Mouse (Mus musculus) megakaryocyte, embryonic 14.5 days (primary cell): ENCODE results near the gene Slc4a4. TPM values are rescaled to one million over a fixed set of nuclear protein-coding genes. Genes with fewer than 3 reads are reported as not detected.

ENCODE experiments used
- H3K27me3 ChIP-seq: replicated peaks from 2 replicates; pipeline ENCODE3; 2012; ENCODE audit warnings: inconsistent platforms
- H3K36me3 ChIP-seq: replicated peaks from 2 replicates; pipeline ENCODE3; 2012; ENCODE audit warnings: low read length, inconsistent platforms, mixed read lengths
- H3K4me1 ChIP-seq: 2 replicates; pipeline ENCODE4 v1.6.1; 2012; ENCODE audit warnings: inconsistent platforms
- H3K4me3 ChIP-seq: replicated peaks from 2 replicates; pipeline ENCODE3; 2012; ENCODE audit warnings: moderate library complexity, mild to moderate bottlenecking, inconsistent platforms
- H3K9me3 ChIP-seq: 2 replicates; pipeline ENCODE4 v1.6.1; 2012; ENCODE audit warnings: inconsistent platforms
- FLI1 ChIP-seq: IDR thresholded peaks from 2 replicates; pipeline ENCODE4 v1.6.1; 2012; ENCODE audit warnings: low read length, inconsistent platforms, mixed read lengths
- GATA1 ChIP-seq: IDR thresholded peaks from 3 replicates; pipeline ENCODE4 v1.6.1; 2012; ENCODE audit warnings: mixed read lengths, low read length, inconsistent platforms, borderline replicate concordance
- polyA plus RNA-seq: library from polyadenylated mRNA; stranded (reverse); fragments of >175 nt; gene quantifications from 2 replicates; pipeline ENCODE4 v1.2.3, GENCODE M21; 2012; ENCODE audit warnings: low replicate concordance; ENCODE audit not compliant: insufficient read depth

Slc4a4 gene
- polyA plus RNA-seq, 1 experiment, result not detected

DNA sequence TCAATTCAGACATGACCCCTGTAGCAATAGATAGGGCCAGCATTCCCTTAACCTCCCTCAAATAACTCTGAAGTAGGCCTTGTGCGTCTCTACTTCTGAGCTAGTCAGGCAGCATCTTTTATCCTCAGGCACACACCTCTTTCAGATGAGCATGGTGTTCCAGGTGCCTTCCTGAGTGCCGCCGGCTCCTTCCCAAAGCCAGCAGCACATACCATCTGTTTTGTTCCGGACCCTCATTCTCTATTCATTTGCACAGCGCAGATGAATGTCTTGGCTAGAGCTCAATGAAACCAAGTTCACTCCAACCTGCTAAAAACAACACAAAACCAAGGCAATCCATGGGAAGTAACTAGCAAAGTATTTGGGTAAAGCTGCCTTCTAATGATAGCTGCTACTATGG, 165.6 kb downstream of the Slc4a4 start:
- H3K36me3 ChIP-seq, result no peaks in the 10 kb centered on the region
- H3K4me3 ChIP-seq, result no peak overlapping the region
- H3K27me3 ChIP-seq, result no peaks in the 10 kb centered on the region
- peaks cover 4% of the 10 kb centered on the region; the same call in 1 of the 2 replicates for H3K4me1 ChIP-seq
- H3K9me3 ChIP-seq, result no peaks in the 10 kb centered on the region
- TF ChIP-seq GATA1 (no peak), FLI1 (no peak)

GRCm38 (mm10) chr5:89055656-89056055, 169.0 kb downstream of the Slc4a4 start:
- Histone ChIP-seq H3K36me3 (no peaks in the 10 kb centered on the region), H3K9me3 (no peaks in the 10 kb centered on the region), H3K4me1 (peaks cover 4% of the 10 kb centered on the region; the same call in 1 of the 2 replicates), H3K27me3 (peaks cover 3% of the 10 kb centered on the region), H3K4me3 (no peak overlapping the region)
- TF ChIP-seq FLI1 (no peak), GATA1 (no peak)

- Histone ChIP-seq H3K36me3 (no peaks in the 10 kb centered on the region), H3K4me1 (peaks cover 3% of the 10 kb centered on the region; the same call in 1 of the 2 replicates), H3K27me3 (peaks cover 3% of the 10 kb centered on the region), H3K4me3 (no peak overlapping the region), H3K9me3 (no peaks in the 10 kb centered on the region)
- TF ChIP-seq FLI1 (no peak), GATA1 (no peak)
These were observed 169.8 kb downstream of the Slc4a4 start for GRCm38 (mm10) chr5:89056370-89056769.

GRCm38 (mm10) chr5:89061097-89061496, 174.5 kb downstream of the Slc4a4 start:
- no peaks in the 10 kb centered on the region for H3K9me3 ChIP-seq
- H3K36me3 ChIP-seq, result no peaks in the 10 kb centered on the region
- no peak overlapping the region for H3K4me3 ChIP-seq
- H3K27me3 ChIP-seq, result peaks cover 4% of the 10 kb centered on the region
- TF ChIP-seq GATA1 (no peak), FLI1 (no peak)
- H3K4me1 ChIP-seq, result no peaks in the 10 kb centered on the region

- TF ChIP-seq GATA1, result no peak
- TF ChIP-seq FLI1, result no peak
- no peaks in the 10 kb centered on the region for H3K4me1 ChIP-seq
- H3K4me3 ChIP-seq, result no peak overlapping the region
- H3K27me3 ChIP-seq, result peaks cover 4% of the 10 kb centered on the region
- H3K9me3 ChIP-seq, result no peaks in the 10 kb centered on the region
- no peaks in the 10 kb centered on the region for H3K36me3 ChIP-seq
These were observed 175.7 kb downstream of the Slc4a4 start for GRCm38 (mm10) chr5:89062286-89062685.

GRCm38 (mm10) chr5:89067111-89067510, 180.5 kb downstream of the Slc4a4 start:
- Histone ChIP-seq H3K4me3 (no peak overlapping the region), H3K9me3 (peaks cover 4% of the 10 kb centered on the region; the same call in 1 of the 2 replicates), H3K4me1 (no peaks in the 10 kb centered on the region), H3K36me3 (no peaks in the 10 kb centered on the region), H3K27me3 (peaks cover 2% of the 10 kb centered on the region)
- TF ChIP-seq GATA1 (no peak), FLI1 (no peak)

DNA sequence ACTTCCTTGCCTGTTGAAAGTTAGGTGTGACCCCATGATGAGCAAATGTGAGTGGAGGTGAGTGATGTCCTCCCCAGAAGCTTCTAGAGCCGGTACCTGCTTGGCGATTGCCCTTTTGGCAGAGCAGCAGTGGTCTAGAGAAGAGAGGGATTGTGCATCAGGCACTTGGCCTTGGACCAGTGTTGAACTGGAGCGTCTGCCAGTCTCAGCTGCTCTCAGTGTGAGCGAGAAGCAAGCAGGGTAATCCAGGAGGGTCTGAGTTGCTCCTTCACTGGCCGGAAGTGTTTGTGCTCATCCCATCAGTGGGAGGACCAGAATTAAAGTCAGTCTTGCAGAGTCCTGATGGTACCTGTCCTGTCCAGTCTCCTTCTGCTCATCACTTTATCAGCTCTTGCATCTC, 181.5 kb downstream of the Slc4a4 start:
- H3K36me3 ChIP-seq, result no peaks in the 10 kb centered on the region
- H3K27me3 ChIP-seq, result peaks cover 2% of the 10 kb centered on the region
- H3K9me3 ChIP-seq, result peaks cover 4% of the 10 kb centered on the region; the same call in 1 of the 2 replicates
- H3K4me1 ChIP-seq, result no peaks in the 10 kb centered on the region
- TF ChIP-seq FLI1 (no peak), GATA1 (no peak)
- no peak overlapping the region for H3K4me3 ChIP-seq

DNA sequence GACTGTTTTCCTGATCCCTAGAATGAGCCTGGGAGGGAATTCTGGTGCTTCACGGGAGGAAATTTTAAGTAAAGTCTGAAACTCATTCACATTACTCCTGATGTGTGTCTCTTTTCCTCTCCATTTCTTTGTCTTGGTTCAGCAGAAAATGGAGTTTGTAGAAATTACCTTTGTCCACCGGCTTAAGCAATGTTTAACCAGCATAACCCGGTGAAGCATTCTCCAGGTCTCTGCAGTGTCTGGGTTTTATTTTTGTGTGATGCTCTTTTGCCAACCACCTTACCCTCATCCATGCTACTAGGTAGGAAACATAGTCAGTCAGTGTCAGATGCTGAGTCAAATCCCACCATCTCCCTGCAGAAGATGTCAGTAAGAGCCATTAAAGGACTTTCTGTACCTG, 183.4 kb downstream of the Slc4a4 start:
- no peaks in the 10 kb centered on the region for H3K4me1 ChIP-seq
- H3K9me3 ChIP-seq, result peaks cover 4% of the 10 kb centered on the region; the same call in 1 of the 2 replicates
- TF ChIP-seq FLI1 (no peak), GATA1 (no peak)

DNA sequence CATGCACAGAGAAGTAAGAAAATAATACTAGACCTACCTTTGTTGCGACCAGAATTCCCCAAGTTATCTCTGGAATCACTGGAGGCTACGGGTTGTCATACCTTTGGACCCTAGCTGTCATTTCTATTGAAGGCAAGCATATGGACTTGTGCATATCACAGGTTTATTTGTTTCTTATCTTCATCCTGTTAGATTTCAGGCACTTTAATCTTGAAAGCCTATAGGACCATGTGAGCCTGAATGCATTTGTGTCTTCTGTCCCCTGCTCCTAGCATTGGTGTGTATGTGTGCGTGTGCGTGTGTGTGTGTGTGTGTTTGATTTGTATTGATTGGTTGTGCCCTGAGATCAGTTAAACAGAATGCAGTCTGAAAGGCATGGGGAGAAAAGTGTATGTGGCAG, 185.3 kb downstream of the Slc4a4 start:
- TF ChIP-seq GATA1 (no peak), FLI1 (no peak)
- Histone ChIP-seq H3K4me1 (no peaks in the 10 kb centered on the region), H3K9me3 (peaks cover 4% of the 10 kb centered on the region; the same call in 1 of the 2 replicates), H3K4me3 (no peak overlapping the region), H3K27me3 (no peaks in the 10 kb centered on the region), H3K36me3 (no peaks in the 10 kb centered on the region)

More for the DNA sequence above, 183.4 kb downstream of the Slc4a4 start:
- Histone ChIP-seq H3K27me3 (no peaks in the 10 kb centered on the region), H3K4me3 (no peak overlapping the region), H3K36me3 (no peaks in the 10 kb centered on the region)

DNA sequence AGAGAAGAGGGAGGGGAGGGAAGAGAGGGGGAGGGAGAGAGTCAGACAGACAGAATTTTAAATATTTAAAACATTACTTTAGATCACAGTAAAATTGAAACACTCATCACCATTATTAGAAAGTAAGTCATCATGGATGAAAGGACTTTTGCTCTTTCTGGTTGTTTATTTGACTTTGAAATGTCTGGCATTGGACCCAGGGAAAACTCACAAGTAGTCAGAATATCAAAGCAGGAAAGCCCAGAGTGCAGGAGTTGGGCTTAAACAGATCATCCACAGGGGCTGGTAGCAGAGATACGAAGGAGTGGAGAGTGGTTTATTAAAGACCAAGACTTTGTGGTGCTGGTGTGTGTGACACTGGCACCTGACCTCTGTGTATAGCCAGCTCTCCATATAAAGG, 191.1 kb downstream of the Slc4a4 start:
- Histone ChIP-seq H3K4me3 (no peak overlapping the region), H3K4me1 (no peaks in the 10 kb centered on the region), H3K27me3 (no peaks in the 10 kb centered on the region), H3K36me3 (no peaks in the 10 kb centered on the region), H3K9me3 (no peaks in the 10 kb centered on the region)
- no peak for TF ChIP-seq FLI1
- TF ChIP-seq GATA1, result no peak

DNA sequence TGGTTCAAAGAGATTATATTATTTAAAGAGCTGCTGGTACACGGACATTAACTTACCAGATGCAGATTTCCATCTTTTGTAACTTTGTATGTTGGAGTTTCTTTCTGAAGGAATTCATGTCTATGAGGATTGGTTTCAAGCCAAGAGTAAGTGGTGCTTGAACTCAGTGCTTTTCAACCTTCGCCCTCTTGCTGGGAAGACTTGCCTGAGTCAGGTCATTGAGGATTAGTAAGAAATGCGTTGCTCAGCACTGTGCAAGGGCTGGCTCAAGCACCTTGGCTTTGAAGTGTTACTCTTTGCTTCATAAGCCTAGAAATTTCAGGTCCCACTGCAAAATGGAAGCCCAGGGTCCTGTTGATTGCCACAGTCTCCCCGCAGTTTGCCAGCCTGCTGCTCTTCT, 196.9 kb downstream of the Slc4a4 start:
- H3K4me1 ChIP-seq, result no peaks in the 10 kb centered on the region
- H3K9me3 ChIP-seq, result peaks cover 3% of the 10 kb centered on the region; the same call in 1 of the 2 replicates
- H3K36me3 ChIP-seq, result no peaks in the 10 kb centered on the region
- H3K4me3 ChIP-seq, result no peak overlapping the region
- H3K27me3 ChIP-seq, result no peaks in the 10 kb centered on the region
- no peak for TF ChIP-seq GATA1
- TF ChIP-seq FLI1, result no peak
